Mouse (Mus musculus) gastrocnemius, adult 18-20 months (tissue): Measurements from ENCODE around the gene Ttc39b. TPM values are rescaled to one million over a fixed set of nuclear protein-coding genes. Genes with fewer than 3 reads are reported as not detected.

Experiments
- DNase-seq: peaks from one replicate; pipeline ENCODE4 v3.0.0; 2021; ENCODE audit warnings: low spot score
- long read RNA-seq, 2 experiments: library from polyadenylated mRNA; stranded (forward); transcript quantifications; one replicate each; pipeline ENCODE4 v2.0.0; 2021
- total RNA-seq, 2 experiments: library from RNA; stranded (reverse); gene quantifications; 2 replicates each; pipeline ENCODE4 v1.2.3; 2021

Ttc39b gene
- 1 to 10 TPM; 5.0 to 6.0 TPM for total RNA-seq
- long read RNA-seq, experiment 1, full-length matches to known transcripts = 1 of 3 reads
- long read RNA-seq, experiment 1, partial matches to known transcripts = 0 of 3 reads
- long read RNA-seq, experiment 1, other reads (novel, unspliced or antisense) = 2 of 3 reads
- long read RNA-seq, experiment 2, full-length matches to known transcripts = 1 of 3 reads
- long read RNA-seq, experiment 2, partial matches to known transcripts = 0 of 3 reads
- long read RNA-seq, experiment 2, other reads (novel, unspliced or antisense) = 2 of 3 reads

GRCm38 (mm10) chr4:83323910-83324684, at the start of gene Ttc39b:
TSS of gene Ttc39b (minus strand) at chr4:83324255.
- DNase-seq = peak; percentile 99

GRCm38 (mm10) chr4:83373381-83373780, 49.3 kb upstream of the Ttc39b start:
- no peak for DNase-seq

GRCm38 (mm10) chr4:83357738-83358137, 33.7 kb upstream of the Ttc39b start:
- DNase-seq = no peak

- no peak for DNase-seq
Measured at GRCm38 (mm10) chr4:83354786-83355185, 30.7 kb upstream of the Ttc39b start.

GRCm38 (mm10) chr4:83353949-83354348, 29.9 kb upstream of the Ttc39b start:
- DNase-seq = no peak

- DNase-seq = no peak
Measured at GRCm38 (mm10) chr4:83353276-83353675, 29.2 kb upstream of the Ttc39b start.

- DNase-seq = peak; percentile 92
Measured at GRCm38 (mm10) chr4:83350719-83351118, 26.7 kb upstream of the Ttc39b start.

- DNase-seq = no peak
Measured at GRCm38 (mm10) chr4:83348970-83349369, 24.9 kb upstream of the Ttc39b start.

GRCm38 (mm10) chr4:83343895-83344294, 19.8 kb upstream of the Ttc39b start:
- no peak for DNase-seq

GRCm38 (mm10) chr4:83343146-83343823, 19.2 kb upstream of the Ttc39b start:
- DNase-seq = no peak

GRCm38 (mm10) chr4:83342268-83342970, 18.4 kb upstream of the Ttc39b start:
- no peak for DNase-seq

- DNase-seq = no peak
Measured at GRCm38 (mm10) chr4:83339393-83339792, 15.3 kb upstream of the Ttc39b start.

GRCm38 (mm10) chr4:83337717-83338116, 13.7 kb upstream of the Ttc39b start:
- no peak for DNase-seq

GRCm38 (mm10) chr4:83330369-83330768, 6.3 kb upstream of the Ttc39b start:
- DNase-seq = no peak

- no peak for DNase-seq
Measured at GRCm38 (mm10) chr4:83329615-83330014, 5.6 kb upstream of the Ttc39b start.

- DNase-seq = no peak
Measured at GRCm38 (mm10) chr4:83328026-83328945, 4.2 kb upstream of the Ttc39b start.

GRCm38 (mm10) chr4:83327526-83327925, 3.5 kb upstream of the Ttc39b start:
- DNase-seq = no peak

GRCm38 (mm10) chr4:83325366-83325765, 1.3 kb upstream of the Ttc39b start:
- DNase-seq = no peak

GRCm38 (mm10) chr4:83323201-83323903, 703 bp downstream of the Ttc39b start:
- DNase-seq = peak; percentile 80

- no peak for DNase-seq
Measured at GRCm38 (mm10) chr4:83319736-83320135, 4.3 kb downstream of the Ttc39b start.
